Mouse (Mus musculus): ENCODE data around the gene Pdlim3. TPM values are rescaled to one million over a fixed set of nuclear protein-coding genes. Genes with fewer than 3 reads are reported as not detected.
"Not testable (repeated sequence)": the region's sequence is repeated elsewhere in the genome, so short reads cannot be mapped to it uniquely, and the experiment has no call there.

Gene Pdlim3
- polyA plus RNA-seq (2012; rRNA removed), result 2.7 and 2.8 TPM in 2 replicates

DNA sequence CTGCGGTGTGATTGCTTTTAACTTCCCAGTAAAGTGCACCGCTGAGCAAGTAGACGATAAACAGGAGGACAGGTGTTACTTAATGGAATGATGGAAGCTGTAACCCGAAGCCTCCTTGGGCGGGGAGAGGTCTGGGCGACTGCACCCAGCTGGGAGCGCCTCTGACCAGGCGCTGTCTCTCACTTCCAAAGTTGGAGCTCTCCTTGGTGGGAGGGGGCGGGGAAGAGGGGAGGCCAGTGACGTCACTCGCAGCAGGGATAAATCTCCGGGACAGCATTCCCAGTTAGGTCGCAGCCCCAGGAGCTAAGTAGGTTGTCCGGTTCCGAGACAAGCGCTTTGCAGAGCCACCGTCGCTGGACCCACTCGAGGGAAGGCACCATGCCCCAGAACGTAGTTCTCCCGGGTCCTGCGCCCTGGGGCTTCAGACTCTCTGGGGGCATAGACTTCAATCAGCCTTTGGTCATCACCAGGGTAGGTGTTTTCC, at the start of gene Pdlim3:
TSS of gene Pdlim3 (plus strand) at position 260 of the 484 bp plus-strand sequence.
- no peak for TF ChIP-seq CTCF (IDR thresholded peaks at IDR 0.05; ENCODE audit: extremely low read depth, insufficient read depth, low read length)
- TF ChIP-seq POLR2A (IDR thresholded peaks at IDR 0.05; ENCODE audit: extremely low read depth, insufficient read depth, low read length), result no peak
- Histone ChIP-seq H3K4me1 (ENCODE audit: control insufficient read depth, insufficient read depth, low read length) (no peaks in the 10 kb centered on the region), H3K27ac (ENCODE audit: insufficient read depth, low read length) (no peak within 1 kb of the TSS), H3K4me3 (ENCODE audit: insufficient read depth, low read length) (peak within 1 kb of the TSS; percentile 17)

DNA sequence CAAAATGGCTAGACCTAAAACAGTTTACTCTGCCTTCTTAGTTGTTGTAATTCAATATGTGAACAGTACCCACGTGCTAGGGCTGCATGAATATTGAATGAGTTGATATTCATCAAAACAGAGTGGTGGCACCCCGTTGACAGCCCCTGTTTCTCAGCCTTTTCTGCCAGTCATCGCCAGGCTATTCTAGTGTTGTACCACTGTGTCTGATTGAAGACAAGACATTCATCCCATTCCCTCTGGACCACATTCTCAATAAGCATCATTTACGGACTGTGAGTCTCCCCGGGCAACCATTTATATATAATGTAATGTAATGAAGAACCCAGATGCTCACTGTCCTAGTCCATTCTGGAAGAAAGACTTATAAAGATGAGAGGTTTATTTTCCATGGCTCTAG, 42.0 kb upstream of the Pdlim3 start:
- no peak for TF ChIP-seq CTCF (IDR thresholded peaks at IDR 0.05; ENCODE audit: extremely low read depth, insufficient read depth, low read length)
- no peak for TF ChIP-seq POLR2A (IDR thresholded peaks at IDR 0.05; ENCODE audit: extremely low read depth, insufficient read depth, low read length)
- Histone ChIP-seq H3K27ac (ENCODE audit: insufficient read depth, low read length) (no peak overlapping the region), H3K4me1 (ENCODE audit: control insufficient read depth, insufficient read depth, low read length) (no peaks in the 10 kb centered on the region; the same call in 1 of the 2 replicates), H3K4me3 (ENCODE audit: insufficient read depth, low read length) (no peak overlapping the region)

DNA sequence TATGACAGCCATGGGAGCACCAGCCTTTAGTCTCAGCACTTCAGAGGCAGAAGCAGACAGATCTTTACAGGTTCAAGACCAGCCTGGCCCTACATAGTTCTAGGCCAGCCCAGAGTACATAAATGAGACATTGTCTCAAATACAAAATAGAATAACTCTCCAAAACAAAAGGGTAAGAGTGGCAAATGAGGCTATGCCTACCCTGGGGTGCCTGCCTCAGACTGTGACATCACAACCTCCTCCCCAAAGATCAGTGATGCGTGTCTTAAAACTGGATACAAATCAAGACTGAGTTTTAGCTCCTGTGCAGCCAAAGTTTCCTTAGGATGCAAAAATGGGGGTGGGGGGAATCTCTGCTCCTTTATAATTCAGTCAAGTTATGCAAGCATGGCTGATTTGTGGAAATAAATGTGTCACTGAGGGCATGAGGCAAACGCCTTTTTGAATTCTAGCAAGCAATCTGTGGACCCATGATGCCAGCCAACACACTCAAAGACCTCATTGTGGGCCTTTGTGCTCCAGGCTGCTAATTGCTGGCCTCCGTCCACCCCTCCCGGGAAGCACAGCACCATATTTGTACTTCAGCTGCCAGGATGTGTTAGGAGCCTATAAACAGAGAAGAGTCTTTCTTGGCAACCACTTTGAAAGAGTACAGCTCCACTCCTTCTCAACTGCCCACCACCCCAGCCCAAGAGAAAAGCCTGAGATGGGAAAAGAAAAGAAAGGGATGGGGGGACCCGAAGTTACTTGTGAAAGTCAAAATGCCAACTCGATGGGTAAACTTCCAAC, 41.0 kb upstream of the Pdlim3 start:
- Histone ChIP-seq H3K4me3 (ENCODE audit: insufficient read depth, low read length) (no peak overlapping the region), H3K4me1 (ENCODE audit: control insufficient read depth, insufficient read depth, low read length) (no peaks in the 10 kb centered on the region; the same call in 1 of the 2 replicates), H3K27ac (ENCODE audit: insufficient read depth, low read length) (no peak overlapping the region)
- TF ChIP-seq CTCF (IDR thresholded peaks at IDR 0.05; ENCODE audit: extremely low read depth, insufficient read depth, low read length), result no peak
- no peak for TF ChIP-seq POLR2A (IDR thresholded peaks at IDR 0.05; ENCODE audit: extremely low read depth, insufficient read depth, low read length)

DNA sequence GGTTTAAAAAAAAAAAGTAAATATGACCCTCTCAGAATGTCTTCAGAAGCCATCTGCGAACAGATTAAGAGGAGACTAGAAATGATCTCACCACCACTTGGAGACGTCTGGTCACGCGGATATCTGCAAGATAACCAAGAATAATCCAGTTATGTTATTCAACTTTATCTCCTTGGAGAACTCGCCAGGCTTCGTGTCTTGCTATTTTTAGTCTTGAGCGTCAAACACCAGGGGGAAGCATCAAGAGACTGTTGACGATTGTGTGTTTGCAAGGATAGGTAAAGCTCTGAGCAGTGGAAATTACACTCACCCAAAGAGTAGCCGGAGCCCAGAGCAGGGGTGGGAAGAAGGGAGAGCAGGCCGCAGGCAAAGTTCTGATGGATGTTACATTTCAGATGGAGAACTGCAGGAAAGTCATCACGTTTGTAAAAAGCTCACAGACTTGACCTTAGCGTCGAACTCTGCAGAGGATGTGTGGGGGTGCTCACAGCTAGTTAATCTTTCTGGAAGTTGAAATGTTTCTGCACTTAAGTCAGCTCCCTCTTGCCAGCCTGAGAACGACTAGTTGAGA, 40.3 kb upstream of the Pdlim3 start:
- no peak for TF ChIP-seq CTCF (IDR thresholded peaks at IDR 0.05; ENCODE audit: extremely low read depth, insufficient read depth, low read length)
- no peak for TF ChIP-seq POLR2A (IDR thresholded peaks at IDR 0.05; ENCODE audit: extremely low read depth, insufficient read depth, low read length)
- Histone ChIP-seq H3K27ac (ENCODE audit: insufficient read depth, low read length) (no peak overlapping the region), H3K4me3 (ENCODE audit: insufficient read depth, low read length) (no peak overlapping the region), H3K4me1 (ENCODE audit: control insufficient read depth, insufficient read depth, low read length) (no peaks in the 10 kb centered on the region; the same call in 1 of the 2 replicates)

- Histone ChIP-seq H3K4me3 (ENCODE audit: insufficient read depth, low read length) (no peak overlapping the region), H3K4me1 (ENCODE audit: control insufficient read depth, insufficient read depth, low read length) (no peaks in the 10 kb centered on the region; the same call in 1 of the 2 replicates), H3K27ac (ENCODE audit: insufficient read depth, low read length) (no peak overlapping the region)
- no peak for TF ChIP-seq POLR2A (IDR thresholded peaks at IDR 0.05; ENCODE audit: extremely low read depth, insufficient read depth, low read length)
- no peak for TF ChIP-seq CTCF (IDR thresholded peaks at IDR 0.05; ENCODE audit: extremely low read depth, insufficient read depth, low read length)
Observed at GRCm38 (mm10) chr8:45845906-45846305, 39.4 kb upstream of the Pdlim3 start.

- TF ChIP-seq POLR2A (IDR thresholded peaks at IDR 0.05; ENCODE audit: extremely low read depth, insufficient read depth, low read length) (no peak), CTCF (IDR thresholded peaks at IDR 0.05; ENCODE audit: extremely low read depth, insufficient read depth, low read length) (no peak)
- no peak overlapping the region for H3K4me3 ChIP-seq (ENCODE audit: insufficient read depth, low read length)
- H3K4me1 ChIP-seq (ENCODE audit: control insufficient read depth, insufficient read depth, low read length), result no peaks in the 10 kb centered on the region
- no peak overlapping the region for H3K27ac ChIP-seq (ENCODE audit: insufficient read depth, low read length)
Observed at GRCm38 (mm10) chr8:45855118-45855517, 30.1 kb upstream of the Pdlim3 start.

- Histone ChIP-seq H3K27ac (ENCODE audit: insufficient read depth, low read length) (no peak overlapping the region), H3K4me3 (ENCODE audit: insufficient read depth, low read length) (no peak overlapping the region), H3K4me1 (ENCODE audit: control insufficient read depth, insufficient read depth, low read length) (no peaks in the 10 kb centered on the region)
- TF ChIP-seq POLR2A (IDR thresholded peaks at IDR 0.05; ENCODE audit: extremely low read depth, insufficient read depth, low read length), result no peak
- no peak for TF ChIP-seq CTCF (IDR thresholded peaks at IDR 0.05; ENCODE audit: extremely low read depth, insufficient read depth, low read length)
Observed at GRCm38 (mm10) chr8:45857734-45858133, 27.5 kb upstream of the Pdlim3 start.

DNA sequence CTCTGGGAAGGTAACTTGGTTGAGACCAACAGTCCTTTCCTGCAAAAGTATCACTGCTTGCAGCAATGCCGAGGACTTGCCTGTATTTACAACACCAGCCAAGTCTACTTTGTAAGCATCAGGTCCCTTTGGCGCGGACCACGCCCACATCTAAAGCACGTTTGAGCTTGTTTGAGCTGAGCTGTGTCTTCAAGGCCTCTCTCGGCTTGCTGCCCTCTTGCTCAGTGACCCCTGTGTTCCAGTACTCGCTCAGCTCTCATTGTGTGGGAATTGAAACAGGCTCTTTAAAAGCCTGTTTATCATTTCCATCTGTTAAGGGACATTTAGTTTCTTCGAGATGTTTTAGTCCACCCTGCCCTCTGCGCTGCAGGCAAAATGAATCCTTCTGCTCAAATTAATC, 26.9 kb upstream of the Pdlim3 start:
- no peak overlapping the region for H3K4me3 ChIP-seq (ENCODE audit: insufficient read depth, low read length)
- no peak overlapping the region for H3K27ac ChIP-seq (ENCODE audit: insufficient read depth, low read length)
- no peak for TF ChIP-seq CTCF (IDR thresholded peaks at IDR 0.05; ENCODE audit: extremely low read depth, insufficient read depth, low read length)
- no peak for TF ChIP-seq POLR2A (IDR thresholded peaks at IDR 0.05; ENCODE audit: extremely low read depth, insufficient read depth, low read length)
- no peaks in the 10 kb centered on the region for H3K4me1 ChIP-seq (ENCODE audit: control insufficient read depth, insufficient read depth, low read length)

GRCm38 (mm10) chr8:45871587-45871986, 13.7 kb upstream of the Pdlim3 start:
- H3K27ac ChIP-seq (ENCODE audit: insufficient read depth, low read length); H3K4me3 ChIP-seq (ENCODE audit: insufficient read depth, low read length); H3K4me1 ChIP-seq (ENCODE audit: control insufficient read depth, insufficient read depth, low read length): not testable (repeated sequence)

- Histone ChIP-seq H3K27ac (ENCODE audit: insufficient read depth, low read length) (no peak overlapping the region), H3K4me3 (ENCODE audit: insufficient read depth, low read length) (no peak overlapping the region), H3K4me1 (ENCODE audit: control insufficient read depth, insufficient read depth, low read length) (no peaks in the 10 kb centered on the region)
- TF ChIP-seq POLR2A (IDR thresholded peaks at IDR 0.05; ENCODE audit: extremely low read depth, insufficient read depth, low read length), result no peak
- TF ChIP-seq CTCF (IDR thresholded peaks at IDR 0.05; ENCODE audit: extremely low read depth, insufficient read depth, low read length), result no peak
Observed at GRCm38 (mm10) chr8:45872077-45872476, 13.2 kb upstream of the Pdlim3 start.
